Mouse (Mus musculus) splenic B cell, adult 2 months (primary cell): ENCODE results near the gene Zgpat.

ENCODE experiments used
- DNase-seq: peaks from one replicate; pipeline ENCODE4 v3.0.0-alpha.2; 2011; ENCODE audit warnings: low read depth, low spot score
- H3K27me3 ChIP-seq: 2 replicates; pipeline ENCODE4 v1.6.1; 2012; ENCODE audit warnings: mild to moderate bottlenecking, low read length, moderate library complexity, mixed read lengths; ENCODE audit not compliant: control insufficient read depth, poor library complexity, insufficient read depth, severe bottlenecking
- H3K36me3 ChIP-seq: 2 replicates; pipeline ENCODE4 v1.6.1; 2012; ENCODE audit warnings: mild to moderate bottlenecking, low read length, moderate library complexity, mixed read lengths; ENCODE audit not compliant: control insufficient read depth, poor library complexity, insufficient read depth, severe bottlenecking

Zgpat gene

DNA sequence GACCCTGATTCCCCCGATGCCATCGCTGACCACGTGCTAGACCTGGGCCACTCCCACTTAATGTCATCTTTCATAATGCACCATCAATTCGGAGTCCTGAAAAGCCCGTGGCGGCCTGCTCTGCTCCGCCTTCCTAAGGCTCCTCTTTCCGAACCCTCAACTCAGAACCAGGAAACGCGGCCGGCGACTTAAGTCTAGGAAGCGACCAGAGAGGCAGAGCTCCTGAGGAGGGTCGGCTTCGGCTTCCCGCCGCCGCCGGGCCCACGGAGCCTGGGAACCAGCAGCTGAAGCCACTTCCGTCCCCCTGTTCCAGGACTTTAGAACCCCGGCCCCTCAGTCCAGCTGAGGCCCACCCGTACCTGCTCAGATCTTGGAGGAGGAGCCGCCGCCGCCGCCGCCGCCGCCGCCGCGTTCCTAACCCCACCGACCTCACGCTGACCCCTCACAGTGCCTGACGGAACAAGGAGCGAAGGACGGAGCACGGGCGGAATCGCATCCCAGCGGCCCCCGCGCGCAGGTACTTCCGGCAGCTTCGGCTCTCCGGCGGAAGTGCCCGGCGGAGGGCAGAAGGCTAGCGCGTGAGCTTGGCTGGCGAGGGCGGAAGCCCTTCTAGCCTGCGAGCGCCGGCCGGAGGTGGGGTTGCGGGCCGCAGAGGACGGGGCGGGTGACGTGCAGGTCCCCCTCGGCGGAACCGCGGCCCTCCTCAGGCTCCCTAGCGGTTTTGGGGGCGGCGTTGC is at the start of gene Zgpat, which contains the start of gene Arfrp1:
Zgpat (plus strand) TSS at position 69 of the 737 bp plus-strand sequence.
Arfrp1 (minus strand) TSS at position 545 of the 737 bp plus-strand sequence.
- Histone ChIP-seq H3K27me3 (no peaks in the 10 kb centered on the region), H3K36me3 (peaks cover 5% of the 10 kb centered on the region)
- DNase-seq = peak; percentile 88

DNA sequence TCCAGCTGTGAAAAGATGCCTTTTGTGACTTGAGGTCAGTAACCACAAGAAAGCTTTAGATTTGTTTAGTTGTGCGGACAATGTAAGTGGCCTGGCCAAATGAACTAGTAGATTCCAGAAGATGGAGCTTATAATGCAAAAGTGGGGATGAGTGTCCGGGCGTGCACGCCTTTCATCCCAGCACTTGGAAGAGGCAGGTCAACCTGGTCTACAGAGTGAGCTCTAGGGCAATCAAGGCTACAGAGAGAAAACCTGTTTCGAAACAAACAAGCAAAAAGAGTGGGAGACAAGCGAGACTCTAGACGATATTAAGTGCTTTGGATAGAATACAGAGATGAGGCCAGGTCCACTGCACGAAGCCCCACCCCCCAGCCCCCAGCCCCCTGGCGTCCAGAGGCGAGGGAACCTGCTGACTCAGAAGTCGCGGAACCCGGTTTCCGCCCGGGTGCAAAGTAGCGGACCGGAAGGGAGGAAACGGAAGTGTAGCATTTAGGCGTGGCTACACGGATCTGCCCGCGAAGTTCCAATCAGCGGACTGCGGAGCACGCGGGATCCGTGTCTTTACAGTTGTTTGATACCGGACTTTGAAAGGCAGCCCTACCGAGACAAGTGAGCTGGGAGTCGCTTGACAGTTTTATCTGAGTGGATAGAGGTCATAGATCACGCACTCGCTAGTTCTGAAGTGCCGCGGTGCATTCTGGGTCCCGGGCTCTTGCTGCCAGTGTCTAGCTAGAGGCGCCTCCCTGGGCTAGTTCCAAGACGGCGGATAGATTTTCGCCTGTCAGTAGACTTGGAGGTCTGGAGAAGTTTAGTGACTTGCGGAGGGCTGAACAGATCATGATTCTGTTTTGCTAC is 45.3 kb upstream of the Zgpat start, which contains the start of gene Rtel1:
Rtel1 (plus strand) TSS at position 492 of the 855 bp plus-strand sequence.
- Histone ChIP-seq H3K27me3 (no peaks in the 10 kb centered on the region), H3K36me3 (peaks cover 6% of the 10 kb centered on the region)
- peak; percentile 86 for DNase-seq

DNA sequence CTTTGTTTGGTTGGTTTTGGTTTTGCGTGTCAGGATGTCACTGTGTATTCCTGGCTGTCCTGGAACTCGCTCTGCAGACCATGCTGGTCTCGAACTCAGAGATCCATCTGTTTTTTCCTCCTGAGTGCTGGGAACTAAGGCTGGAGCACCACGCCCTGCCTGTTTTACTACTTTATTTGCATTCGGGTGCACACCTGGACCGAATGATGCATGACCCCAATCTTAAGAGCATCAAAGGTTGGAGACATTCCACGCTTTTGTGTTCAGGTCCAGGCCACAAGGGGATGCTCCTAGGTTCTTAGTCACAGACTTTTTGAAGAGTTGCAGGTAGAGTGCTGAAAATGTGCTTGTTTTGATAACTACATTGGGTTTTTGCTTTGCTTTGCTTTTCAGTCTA is 44.6 kb upstream of the Zgpat start:
- H3K36me3 ChIP-seq = peaks cover 6% of the 10 kb centered on the region
- no peaks in the 10 kb centered on the region for H3K27me3 ChIP-seq
- peak; percentile 10 for DNase-seq

DNA sequence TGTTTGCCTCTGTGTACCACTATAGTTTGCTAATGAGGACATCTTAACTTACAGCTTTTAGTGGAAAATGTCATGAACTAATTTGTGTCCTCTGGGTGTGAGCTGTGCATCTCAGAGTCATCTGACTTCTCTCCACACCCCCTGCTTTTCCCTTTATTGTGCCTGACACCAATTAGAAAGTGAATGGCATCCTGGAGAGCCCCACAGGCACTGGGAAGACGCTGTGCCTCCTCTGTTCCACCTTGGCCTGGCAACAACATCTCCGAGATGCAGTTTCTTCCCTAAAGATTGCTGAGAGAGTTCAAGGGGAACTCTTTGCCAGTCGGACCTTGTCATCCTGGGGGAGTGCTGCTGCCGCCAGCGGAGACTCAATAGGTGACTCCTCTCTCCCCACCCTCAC is 42.6 kb upstream of the Zgpat start:
- Histone ChIP-seq H3K36me3 (peaks cover 6% of the 10 kb centered on the region), H3K27me3 (no peaks in the 10 kb centered on the region)
- no peak for DNase-seq

- DNase-seq = no peak
- Histone ChIP-seq H3K36me3 (peaks cover 13% of the 10 kb centered on the region), H3K27me3 (no peaks in the 10 kb centered on the region)
These were observed 38.6 kb upstream of the Zgpat start for GRCm38 (mm10) chr2:181326098-181326497.

GRCm38 (mm10) chr2:181332542-181332941 is 32.2 kb upstream of the Zgpat start:
- peaks cover 18% of the 10 kb centered on the region for H3K36me3 ChIP-seq
- H3K27me3 ChIP-seq = no peaks in the 10 kb centered on the region
- DNase-seq = no peak

DNA sequence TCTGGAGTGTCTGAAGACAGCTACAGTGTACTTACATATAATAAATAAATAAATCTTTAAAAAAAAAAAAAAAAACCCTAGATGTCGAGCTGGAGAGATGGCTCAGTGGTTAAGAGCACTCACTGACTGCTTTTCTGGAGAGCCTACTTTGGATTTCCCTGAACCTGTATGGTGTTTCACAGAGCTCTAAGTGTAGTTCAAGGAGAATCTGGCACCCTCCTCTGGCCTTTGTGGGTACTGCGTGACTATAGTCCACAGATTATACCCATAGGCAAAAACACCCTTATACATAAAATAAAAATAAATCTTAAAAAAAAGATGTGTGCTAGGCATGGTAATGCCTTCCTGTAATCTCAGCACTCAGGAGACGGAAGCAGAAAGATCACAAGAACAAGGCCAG is 30.7 kb upstream of the Zgpat start:
- DNase-seq = peak; percentile 85
- no peaks in the 10 kb centered on the region for H3K27me3 ChIP-seq
- peaks cover 12% of the 10 kb centered on the region for H3K36me3 ChIP-seq

DNA sequence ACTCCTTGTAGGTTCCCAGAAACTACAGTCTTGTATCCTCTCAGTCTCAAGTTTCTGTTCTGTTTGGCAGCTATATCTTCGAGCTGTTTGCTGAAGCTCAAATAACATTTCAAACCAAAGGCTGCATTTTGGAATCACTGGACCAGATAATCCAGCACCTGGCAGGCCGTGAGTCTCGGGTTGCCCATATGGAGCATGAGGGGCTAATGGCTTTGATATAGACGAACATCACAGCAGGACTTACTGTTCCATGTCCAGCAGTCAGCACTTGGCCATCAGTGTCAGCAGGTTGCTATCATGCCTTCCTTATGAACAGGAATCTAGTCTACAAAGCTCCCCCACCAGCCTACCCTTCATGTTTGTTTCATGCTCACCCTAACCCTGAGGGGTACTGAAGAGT is 24.3 kb upstream of the Zgpat start:
- peaks cover 12% of the 10 kb centered on the region; the same call in 1 of the 2 replicates for H3K36me3 ChIP-seq
- DNase-seq = no peak
- H3K27me3 ChIP-seq = no peaks in the 10 kb centered on the region

DNA sequence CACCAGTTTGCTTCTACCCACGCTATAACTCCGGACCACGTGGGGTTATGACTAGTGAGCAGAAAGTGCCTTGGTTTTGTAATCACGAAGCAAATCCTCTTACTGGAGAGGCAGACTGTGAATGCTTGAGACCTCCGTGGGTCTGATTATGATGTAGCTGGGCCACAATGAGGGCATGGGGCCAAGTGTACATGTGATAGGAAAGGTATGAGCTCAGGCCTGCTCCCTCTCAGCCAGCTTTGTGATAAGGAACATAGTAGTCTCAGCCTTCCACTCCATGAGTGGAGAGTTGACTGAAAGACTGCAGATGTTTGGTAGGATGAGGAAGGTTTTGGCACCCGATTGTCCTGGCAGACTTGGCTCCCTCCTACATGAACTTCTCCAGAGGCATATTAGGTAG is 22.0 kb upstream of the Zgpat start:
- Histone ChIP-seq H3K36me3 (peaks cover 8% of the 10 kb centered on the region; the same call in 1 of the 2 replicates), H3K27me3 (no peaks in the 10 kb centered on the region)
- no peak for DNase-seq

DNA sequence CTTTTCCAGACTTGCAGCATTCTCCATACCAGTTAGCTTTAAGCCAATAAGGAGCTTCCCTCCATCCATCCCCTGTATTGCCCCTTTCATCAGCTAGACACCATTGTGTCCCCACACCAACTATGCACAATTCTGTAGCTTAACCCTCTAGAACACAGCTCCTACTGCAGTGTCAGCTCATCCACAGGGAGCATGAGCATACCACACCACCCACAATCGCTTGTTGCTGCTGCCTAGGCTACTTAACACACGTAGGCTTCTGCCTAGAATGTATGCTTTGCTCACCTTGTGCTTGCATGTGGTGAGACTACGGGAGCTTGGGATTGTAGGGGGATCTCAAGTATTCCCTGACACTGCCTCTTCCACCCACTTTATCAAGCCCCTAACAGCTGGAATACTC is 7.9 kb upstream of the Zgpat start:
- H3K36me3 ChIP-seq = peaks cover 2% of the 10 kb centered on the region
- no peaks in the 10 kb centered on the region for H3K27me3 ChIP-seq
- DNase-seq = no peak

DNA sequence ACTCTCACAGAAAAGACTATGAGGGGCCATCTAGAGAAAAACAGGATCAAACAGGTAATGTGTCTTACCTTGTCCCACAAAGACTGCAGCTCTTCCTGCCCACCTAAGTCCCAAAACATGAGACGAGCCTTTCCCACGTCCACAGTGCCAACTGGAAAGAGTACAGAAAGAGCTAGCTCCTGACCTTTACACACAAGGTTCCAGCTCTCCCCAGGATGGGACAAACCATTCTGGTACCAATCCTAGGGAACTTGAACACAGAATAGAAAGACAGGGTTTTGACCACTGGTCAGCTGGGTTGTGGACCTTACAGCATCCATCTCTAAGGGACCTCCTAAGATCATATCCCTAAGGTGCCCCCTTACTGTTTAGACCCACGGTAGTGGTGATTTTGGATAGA is 782 bp upstream of the Zgpat start:
- H3K36me3 ChIP-seq = peaks cover 4% of the 10 kb centered on the region

DNA sequence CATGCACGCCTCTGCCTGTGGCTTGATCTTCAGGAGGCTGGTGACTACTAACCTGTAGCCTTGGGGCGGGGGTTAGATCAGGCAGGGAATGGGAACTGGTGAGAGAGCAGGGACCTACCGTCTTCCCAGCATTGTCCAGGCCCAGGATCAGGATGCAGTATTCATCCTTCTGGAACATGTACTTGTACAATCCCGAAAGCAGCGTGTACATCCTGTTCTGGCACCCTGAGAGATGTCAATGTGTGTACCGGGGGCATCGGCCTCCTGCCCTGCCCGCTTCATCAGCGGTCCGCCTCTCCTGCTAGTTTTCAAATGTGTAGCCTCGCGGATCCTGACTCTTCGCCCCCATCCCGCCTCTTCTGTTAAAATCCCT is 255 bp upstream of the Zgpat start:
- no peak for DNase-seq
- Histone ChIP-seq H3K36me3 (peaks cover 4% of the 10 kb centered on the region), H3K27me3 (no peaks in the 10 kb centered on the region)

More for the DNA sequence above, 782 bp upstream of the Zgpat start:
- H3K27me3 ChIP-seq = no peaks in the 10 kb centered on the region
- no peak for DNase-seq

DNA sequence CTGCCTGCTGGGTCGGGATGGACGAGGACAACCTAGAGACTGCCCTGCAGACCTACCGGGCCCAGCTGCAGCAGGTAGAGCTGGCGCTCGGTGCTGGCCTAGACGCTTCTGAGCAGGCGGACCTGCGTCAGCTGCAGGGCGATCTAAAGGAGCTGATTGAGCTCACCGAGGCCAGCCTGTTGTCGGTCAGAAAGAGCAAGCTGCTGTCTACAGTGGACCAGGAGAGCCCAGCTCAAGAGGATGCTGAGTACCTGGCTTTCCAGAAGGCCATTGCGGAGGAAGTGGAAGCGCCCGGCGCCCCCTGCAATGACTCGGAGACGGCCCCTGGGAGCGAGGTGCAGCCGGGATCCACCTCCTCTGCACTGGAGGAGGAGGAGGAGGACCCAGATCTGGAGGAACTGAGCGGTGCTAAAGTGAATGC is 937 bp downstream of the Zgpat start:
- Histone ChIP-seq H3K27me3 (no peaks in the 10 kb centered on the region), H3K36me3 (peaks cover 6% of the 10 kb centered on the region)
- DNase-seq = no peak

GRCm38 (mm10) chr2:181370001-181370400 is 5.3 kb downstream of the Zgpat start:
- Histone ChIP-seq H3K27me3 (no peaks in the 10 kb centered on the region), H3K36me3 (peaks cover 6% of the 10 kb centered on the region; the same call in 1 of the 2 replicates)
- DNase-seq = peak; percentile 13

GRCm38 (mm10) chr2:181375787-181376186 is 11.1 kb downstream of the Zgpat start:
- H3K36me3 ChIP-seq = peaks cover 7% of the 10 kb centered on the region
- H3K27me3 ChIP-seq = no peaks in the 10 kb centered on the region
- peak; percentile 71 for DNase-seq
